Mouse (Mus musculus) heart, postnatal 0 days (tissue): Measurements from ENCODE around the gene Golim4.

Source experiments
- CTCF ChIP-seq: IDR thresholded peaks from 2 replicates; pipeline ENCODE4 v1.5.1; 2016; ENCODE audit warnings: antibody characterized with exemption, control low read depth, low read depth
- EP300 ChIP-seq: IDR thresholded peaks from 2 replicates; pipeline ENCODE4 v1.6.1; 2016; ENCODE audit warnings: antibody characterized with exemption, low read depth

DNA sequence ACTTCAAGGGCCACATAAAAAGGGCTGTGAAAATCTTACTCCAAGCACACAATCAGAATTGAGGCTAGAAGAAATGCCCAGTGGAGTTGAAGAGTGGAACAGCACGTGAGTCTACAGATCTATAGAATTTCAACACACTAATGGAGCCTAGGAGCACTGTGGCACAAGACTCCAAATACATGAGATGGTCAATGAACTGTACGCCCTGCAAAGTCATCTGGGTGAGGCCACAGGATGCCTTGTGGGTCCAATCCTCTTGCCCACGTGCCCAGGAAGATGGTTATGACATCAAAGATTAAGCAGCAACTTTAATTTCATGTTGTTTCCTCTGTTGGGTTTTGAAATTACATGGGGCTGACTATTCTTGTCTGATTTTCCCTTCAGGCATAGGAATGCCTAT lies 30.4 kb downstream of the Golim4 start:
- TF ChIP-seq CTCF (no peak), EP300 (no peak)
